Mouse (Mus musculus): Measurements from ENCODE around the gene Eif2d. TPM values are rescaled to one million over a fixed set of nuclear protein-coding genes. Genes with fewer than 3 reads are reported as not detected.
A peak's percentile ranks its signal among the peaks of the same experiment; 100 is the strongest.

Gene Eif2d
- total and polyA plus RNA-seq, 2 experiments from 2014 or later = 29.2 to 43.2 TPM

DNA sequence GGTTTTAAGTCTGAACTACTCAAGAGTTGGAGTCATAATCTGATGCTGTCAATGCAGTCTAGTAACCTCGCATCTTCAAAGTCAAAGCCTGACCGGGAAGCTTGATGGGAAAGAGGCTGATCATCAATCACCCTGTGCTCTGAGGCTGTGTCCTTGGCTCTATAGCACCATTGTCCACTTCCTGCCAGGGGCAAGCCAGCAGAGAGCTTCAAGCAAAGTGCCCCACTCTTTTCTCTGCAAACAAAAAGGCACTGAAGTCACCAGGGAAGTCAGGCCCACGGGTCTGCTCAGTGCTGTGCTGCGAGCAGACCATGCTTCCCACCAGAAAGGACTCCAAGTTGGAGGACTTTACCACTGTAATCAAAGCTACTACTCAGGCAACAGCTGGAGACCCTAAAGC lies 24.3 kb downstream of the Eif2d start:
- no peak for ATAC-seq (ENCODE audit: low FRiP score)
- Histone ChIP-seq H3K9ac (replicated peaks; ENCODE audit: low read length, poor library complexity, severe bottlenecking) (no peak overlapping the region), H3K4me1 (ENCODE audit: insufficient read depth, low read length) (no peaks in the 10 kb centered on the region), H3K9me3 (ENCODE audit: low read length) (no peaks in the 10 kb centered on the region), H3K36me3 (ENCODE audit: insufficient read depth, low read length) (peaks cover 49% of the 10 kb centered on the region), H3K4me3 (ENCODE audit: low read depth, low read length) (no peak overlapping the region), H3K27ac (ENCODE audit: low read depth, low read length) (no peak overlapping the region), H3K4me2 (ENCODE audit: low read depth, low read length, poor library complexity, severe bottlenecking) (no peak overlapping the region), H3K27me3 (ENCODE audit: insufficient read depth, low read length) (no peaks in the 10 kb centered on the region)
- 82% methylated on average over 4 of the region's 4 CpGs for WGBS
- no peak for DNase-seq (ENCODE audit: low spot score)
- TF ChIP-seq CTCF (IDR thresholded peaks at IDR 0.05) = no peak

DNA sequence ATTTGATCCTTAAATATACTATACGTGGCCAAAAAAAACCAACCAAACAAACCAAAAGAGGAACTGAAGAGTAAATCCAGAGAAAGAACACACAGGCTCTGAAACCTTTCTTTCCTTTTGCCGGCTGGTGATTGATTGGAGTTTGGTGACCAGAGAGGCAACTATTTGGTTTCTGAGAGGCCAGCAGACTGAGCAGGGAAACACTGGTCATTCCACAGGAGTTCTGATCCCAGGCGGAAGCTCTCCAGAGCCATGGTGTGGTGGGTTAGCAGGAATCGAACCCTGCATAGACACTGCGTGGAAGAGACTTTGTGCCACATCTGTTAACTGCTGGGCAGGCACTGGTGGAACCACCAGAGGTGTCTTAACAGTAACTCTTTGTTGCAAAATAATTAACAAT lies 25.1 kb downstream of the Eif2d start:
- H3K9me3 ChIP-seq (ENCODE audit: low read length) = no peaks in the 10 kb centered on the region
- peaks cover 42% of the 10 kb centered on the region for H3K36me3 ChIP-seq (ENCODE audit: insufficient read depth, low read length)
- no peak for DNase-seq (ENCODE audit: low spot score)
- H3K4me2 ChIP-seq (ENCODE audit: low read depth, low read length, poor library complexity, severe bottlenecking) = no peak overlapping the region
- H3K9ac ChIP-seq (replicated peaks; ENCODE audit: low read length, poor library complexity, severe bottlenecking) = no peak overlapping the region
- no peak for ATAC-seq (ENCODE audit: low FRiP score)
- no peaks in the 10 kb centered on the region for H3K27me3 ChIP-seq (ENCODE audit: insufficient read depth, low read length)
- no peak overlapping the region for H3K4me3 ChIP-seq (ENCODE audit: low read depth, low read length)
- TF ChIP-seq CTCF (IDR thresholded peaks at IDR 0.05) = no peak
- WGBS = 87% methylated on average over 5 of the region's 5 CpGs
- H3K27ac ChIP-seq (ENCODE audit: low read depth, low read length) = no peak overlapping the region
- H3K4me1 ChIP-seq (ENCODE audit: insufficient read depth, low read length) = no peaks in the 10 kb centered on the region

DNA sequence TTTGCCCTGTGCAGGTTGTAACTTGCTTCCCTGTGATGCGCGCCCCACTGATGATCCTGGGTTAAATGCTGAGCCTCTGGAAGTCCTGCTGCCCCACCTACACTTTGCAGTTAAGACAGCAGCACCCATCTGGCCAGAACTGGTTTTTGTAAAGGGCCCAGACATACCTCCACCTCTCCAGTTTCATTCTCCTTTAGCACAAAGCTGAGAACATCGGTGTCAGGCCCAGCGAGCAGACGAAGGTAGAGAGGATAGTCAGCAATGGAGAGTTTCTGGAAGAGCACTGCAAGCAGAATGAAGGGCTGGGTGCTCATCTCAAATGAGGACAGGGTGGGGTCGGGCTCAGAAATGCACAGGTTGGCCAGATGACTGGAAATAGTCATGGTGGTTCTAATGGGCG lies 27.4 kb downstream of the Eif2d start:
- DNase-seq (ENCODE audit: low spot score) (no peak), ATAC-seq (ENCODE audit: low FRiP score) (no peak)
- Histone ChIP-seq H3K9ac (replicated peaks; ENCODE audit: low read length, poor library complexity, severe bottlenecking) (no peak overlapping the region), H3K9me3 (ENCODE audit: low read length) (no peaks in the 10 kb centered on the region), H3K4me1 (ENCODE audit: insufficient read depth, low read length) (no peaks in the 10 kb centered on the region), H3K36me3 (ENCODE audit: insufficient read depth, low read length) (peaks cover 33% of the 10 kb centered on the region), H3K27me3 (ENCODE audit: insufficient read depth, low read length) (no peaks in the 10 kb centered on the region), H3K27ac (ENCODE audit: low read depth, low read length) (no peak overlapping the region), H3K4me3 (ENCODE audit: low read depth, low read length) (no peak overlapping the region), H3K4me2 (ENCODE audit: low read depth, low read length, poor library complexity, severe bottlenecking) (no peak overlapping the region)
- no peak for TF ChIP-seq CTCF (IDR thresholded peaks at IDR 0.05)
- 95% methylated on average over 7 of the region's 7 CpGs for WGBS

DNA sequence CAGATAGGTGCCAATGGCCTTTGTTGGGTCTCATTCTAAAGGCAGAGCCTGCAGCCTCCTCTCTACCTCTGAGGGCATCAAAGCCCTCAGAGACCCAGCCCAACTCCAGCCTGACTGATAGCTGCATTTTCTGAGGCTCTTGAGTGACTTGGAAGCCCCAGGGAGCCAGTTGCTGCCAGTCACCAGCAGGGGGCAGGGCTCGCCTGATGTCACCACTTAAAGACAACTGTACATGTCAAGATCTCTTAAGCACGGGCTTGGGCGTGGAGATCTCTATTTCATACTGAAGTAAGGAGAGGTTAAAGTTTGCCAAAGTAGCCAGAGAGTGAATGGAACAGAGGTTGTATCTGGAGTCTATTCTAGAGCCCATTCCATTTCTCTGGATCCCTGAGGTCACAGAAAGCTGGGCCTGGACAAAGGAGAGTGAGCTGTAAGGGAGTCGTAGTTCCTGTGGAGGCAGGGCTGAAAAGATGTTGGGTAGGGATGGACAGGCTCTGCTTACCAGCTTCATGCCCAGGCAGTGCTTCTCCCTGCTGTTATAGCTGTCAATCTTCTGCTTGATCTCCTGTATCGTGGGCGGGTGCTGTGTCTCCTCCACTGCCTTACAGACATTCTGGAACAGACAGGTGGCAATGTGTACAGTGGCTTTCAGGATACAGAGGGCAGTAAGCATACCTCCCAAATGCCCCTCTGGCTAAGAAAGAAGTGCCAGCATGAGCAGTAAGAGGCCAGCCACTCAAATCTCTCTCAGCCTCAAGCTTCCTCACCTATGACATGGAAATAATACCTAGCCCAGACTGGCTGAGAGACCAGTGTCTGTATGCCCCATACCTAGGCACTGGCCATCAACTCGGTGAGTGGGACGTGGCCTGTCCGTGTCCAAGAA lies 28.9 kb downstream of the Eif2d start:
- 68% methylated on average over 9 of the region's 9 CpGs for WGBS
- no peak overlapping the region for H3K4me3 ChIP-seq (ENCODE audit: low read depth, low read length)
- no peaks in the 10 kb centered on the region for H3K9me3 ChIP-seq (ENCODE audit: low read length)
- H3K36me3 ChIP-seq (ENCODE audit: insufficient read depth, low read length) = peaks cover 20% of the 10 kb centered on the region
- no peaks in the 10 kb centered on the region for H3K4me1 ChIP-seq (ENCODE audit: insufficient read depth, low read length)
- H3K9ac ChIP-seq (replicated peaks; ENCODE audit: low read length, poor library complexity, severe bottlenecking) = no peak overlapping the region
- TF ChIP-seq CTCF (IDR thresholded peaks at IDR 0.05) = peak; percentile 92
- no peaks in the 10 kb centered on the region for H3K27me3 ChIP-seq (ENCODE audit: insufficient read depth, low read length)
- peak; percentile 69 for ATAC-seq (ENCODE audit: low FRiP score)
- no peak overlapping the region for H3K27ac ChIP-seq (ENCODE audit: low read depth, low read length)
- H3K4me2 ChIP-seq (ENCODE audit: low read depth, low read length, poor library complexity, severe bottlenecking) = no peak overlapping the region
- peak; percentile 83 for DNase-seq (ENCODE audit: low spot score)

DNA sequence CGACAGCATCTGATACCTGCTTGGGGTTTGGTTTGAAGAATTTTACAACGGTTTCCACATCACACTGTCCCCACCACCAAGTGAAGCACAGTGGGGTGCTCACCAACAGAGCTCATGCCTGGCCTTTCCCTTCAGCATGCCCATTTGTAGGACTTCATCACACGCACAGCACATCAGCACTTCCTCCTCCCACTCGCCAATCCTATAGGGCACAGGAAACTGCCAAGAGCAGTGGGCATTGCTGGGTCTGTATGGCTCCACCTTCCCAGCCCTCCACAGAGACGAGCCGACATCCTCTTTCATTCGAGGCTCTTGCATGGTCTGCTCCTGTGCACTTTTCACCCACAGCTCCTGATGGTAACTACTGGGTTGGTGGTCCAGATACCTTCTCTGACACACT lies 30.2 kb downstream of the Eif2d start:
- H3K9ac ChIP-seq (replicated peaks; ENCODE audit: low read length, poor library complexity, severe bottlenecking) = no peak overlapping the region
- WGBS = 88% methylated on average over 7 of the region's 7 CpGs
- H3K4me2 ChIP-seq (ENCODE audit: low read depth, low read length, poor library complexity, severe bottlenecking) = no peak overlapping the region
- no peaks in the 10 kb centered on the region for H3K27me3 ChIP-seq (ENCODE audit: insufficient read depth, low read length)
- no peaks in the 10 kb centered on the region for H3K4me1 ChIP-seq (ENCODE audit: insufficient read depth, low read length)
- no peak overlapping the region for H3K4me3 ChIP-seq (ENCODE audit: low read depth, low read length)
- no peak overlapping the region for H3K27ac ChIP-seq (ENCODE audit: low read depth, low read length)
- no peak for ATAC-seq (ENCODE audit: low FRiP score)
- H3K9me3 ChIP-seq (ENCODE audit: low read length) = no peaks in the 10 kb centered on the region
- no peak for TF ChIP-seq CTCF (IDR thresholded peaks at IDR 0.05)
- peaks cover 13% of the 10 kb centered on the region; the same call in 1 of the 2 replicates for H3K36me3 ChIP-seq (ENCODE audit: insufficient read depth, low read length)
- DNase-seq (ENCODE audit: low spot score) = no peak

DNA sequence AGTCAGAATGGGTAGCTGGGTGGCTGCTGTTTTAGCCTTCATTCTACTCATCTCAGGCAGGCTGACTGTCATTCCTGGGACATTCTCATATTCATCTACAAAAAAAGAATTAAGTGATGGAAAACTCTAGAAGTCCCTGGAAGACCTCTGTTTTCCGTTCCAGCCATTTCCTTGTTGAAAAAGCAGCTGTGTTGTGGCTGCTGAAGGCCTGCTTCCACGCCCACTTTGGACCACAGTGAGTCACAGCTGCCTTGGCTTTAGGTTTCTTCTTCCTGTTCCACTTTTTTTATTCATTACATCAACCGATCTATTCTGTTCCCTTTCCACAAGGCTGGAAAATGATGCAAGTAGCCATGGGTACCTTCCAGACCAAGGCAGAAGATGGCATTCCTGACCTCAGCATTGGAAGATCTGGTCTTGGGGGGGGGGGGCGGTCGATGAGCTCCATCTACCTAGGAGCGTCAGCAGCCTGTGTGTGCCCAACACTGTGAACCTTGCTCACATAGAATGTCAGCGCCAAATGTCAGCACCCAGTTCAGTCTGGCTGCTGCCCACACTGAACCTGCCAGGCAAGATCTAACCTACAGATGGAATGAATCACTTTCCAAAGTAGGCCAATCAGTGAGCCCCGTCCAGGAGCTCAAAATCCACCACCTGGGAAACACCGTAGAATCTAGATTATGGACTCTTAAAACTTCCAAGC lies 31.4 kb downstream of the Eif2d start:
- Histone ChIP-seq H3K36me3 (ENCODE audit: insufficient read depth, low read length) (peaks cover 12% of the 10 kb centered on the region; the same call in 1 of the 2 replicates), H3K27ac (ENCODE audit: low read depth, low read length) (no peak overlapping the region), H3K4me3 (ENCODE audit: low read depth, low read length) (no peak overlapping the region), H3K4me1 (ENCODE audit: insufficient read depth, low read length) (no peaks in the 10 kb centered on the region), H3K27me3 (ENCODE audit: insufficient read depth, low read length) (no peaks in the 10 kb centered on the region), H3K4me2 (ENCODE audit: low read depth, low read length, poor library complexity, severe bottlenecking) (no peak overlapping the region), H3K9me3 (ENCODE audit: low read length) (no peaks in the 10 kb centered on the region), H3K9ac (replicated peaks; ENCODE audit: low read length, poor library complexity, severe bottlenecking) (no peak overlapping the region)
- DNase-seq (ENCODE audit: low spot score) = no peak
- no peak for TF ChIP-seq CTCF (IDR thresholded peaks at IDR 0.05)
- 85% methylated on average over 9 of the region's 9 CpGs for WGBS
- ATAC-seq (ENCODE audit: low FRiP score) = no peak
